Mouse (Mus musculus) hindbrain, postnatal 0 days (tissue): Measurements from ENCODE around the gene Fads2. TPM values are rescaled to one million over a fixed set of nuclear protein-coding genes. Genes with fewer than 3 reads are reported as not detected.

ENCODE experiments used
- ATAC-seq: fragments of 200-750 bp; cut with Nextera tagmentation; 2 replicates; pipeline ENCODE4 v1.8.0; 2017; ENCODE audit warnings: mild to moderate bottlenecking, moderate TSS enrichment, moderate library complexity
- DNase-seq: peaks from one replicate; pipeline ENCODE4 v3.0.0-alpha.2; 2015; ENCODE audit warnings: low spot score
- H3K27ac ChIP-seq: fragments of 300-500 bp; sonication (generic); 2 replicates; pipeline ENCODE4 v1.5.1; 2014; ENCODE audit warnings: mild to moderate bottlenecking
- H3K27me3 ChIP-seq: fragments of 300-500 bp; sonication (generic); 2 replicates; pipeline ENCODE4 v1.6.1; 2014; ENCODE audit warnings: low read length, mixed read lengths; ENCODE audit not compliant: insufficient read depth
- H3K36me3 ChIP-seq: fragments of 300-500 bp; sonication (generic); 2 replicates; pipeline ENCODE4 v1.6.1; 2014; ENCODE audit warnings: low read length, mixed read lengths; ENCODE audit not compliant: insufficient read depth
- H3K4me1 ChIP-seq: fragments of 300-500 bp; sonication (generic); 2 replicates; pipeline ENCODE4 v1.6.1; 2014; ENCODE audit warnings: antibody characterized with exemption, low read length, mixed read lengths; ENCODE audit not compliant: insufficient read depth
- H3K4me2 ChIP-seq: fragments of 300-500 bp; sonication (generic); 2 replicates; pipeline ENCODE4 v1.6.1; 2014; ENCODE audit warnings: low read depth, mild to moderate bottlenecking, low read length, moderate library complexity, mixed read lengths
- H3K4me3 ChIP-seq: fragments of 300-500 bp; sonication (generic); 2 replicates; pipeline ENCODE4 v1.5.1; 2014; ENCODE audit warnings: low read length
- H3K9ac ChIP-seq: fragments of 300-500 bp; sonication (generic); replicated peaks from 2 replicates; pipeline ENCODE4 v1.6.1; 2014; ENCODE audit warnings: mild to moderate bottlenecking, low read length, moderate library complexity, mixed read lengths
- H3K9me3 ChIP-seq: fragments of 300-500 bp; sonication (generic); 2 replicates; pipeline ENCODE4 v1.6.1; 2016; ENCODE audit warnings: low read length, mixed read lengths
- CTCF ChIP-seq: IDR thresholded peaks from 2 replicates; pipeline ENCODE4 v1.5.1; 2016; ENCODE audit warnings: antibody characterized with exemption, control low read depth, low read depth
- WGBS: fragments of 180-500 bp; shearing (Covaris S2); extraction: QIAGEN DNeasy Blood & Tissue Kit; methylation state at CpG from one replicate; pipeline ENCODE4 v1.1.7; 2014; 5-methylcytosine and 5-hydroxymethylcytosine counted together
- polyA plus RNA-seq: library from polyadenylated mRNA; unstranded; fragments of >200 nt; fragmentation: Nextera tagmentation; extraction: Ambion mirVana; gene quantifications from 2 replicates; pipeline ENCODE4 v1.2.1, GENCODE M21; 2015
- total RNA-seq: library from RNA; depleted of rRNA; stranded (reverse); fragments of >200 nt; gene quantifications from 2 replicates; pipeline ENCODE4 v1.2.3, GENCODE M21; 2014

Gene Fads2
- total and polyA plus RNA-seq, 2 experiments from 2014 or later = 260 to 330 TPM

DNA sequence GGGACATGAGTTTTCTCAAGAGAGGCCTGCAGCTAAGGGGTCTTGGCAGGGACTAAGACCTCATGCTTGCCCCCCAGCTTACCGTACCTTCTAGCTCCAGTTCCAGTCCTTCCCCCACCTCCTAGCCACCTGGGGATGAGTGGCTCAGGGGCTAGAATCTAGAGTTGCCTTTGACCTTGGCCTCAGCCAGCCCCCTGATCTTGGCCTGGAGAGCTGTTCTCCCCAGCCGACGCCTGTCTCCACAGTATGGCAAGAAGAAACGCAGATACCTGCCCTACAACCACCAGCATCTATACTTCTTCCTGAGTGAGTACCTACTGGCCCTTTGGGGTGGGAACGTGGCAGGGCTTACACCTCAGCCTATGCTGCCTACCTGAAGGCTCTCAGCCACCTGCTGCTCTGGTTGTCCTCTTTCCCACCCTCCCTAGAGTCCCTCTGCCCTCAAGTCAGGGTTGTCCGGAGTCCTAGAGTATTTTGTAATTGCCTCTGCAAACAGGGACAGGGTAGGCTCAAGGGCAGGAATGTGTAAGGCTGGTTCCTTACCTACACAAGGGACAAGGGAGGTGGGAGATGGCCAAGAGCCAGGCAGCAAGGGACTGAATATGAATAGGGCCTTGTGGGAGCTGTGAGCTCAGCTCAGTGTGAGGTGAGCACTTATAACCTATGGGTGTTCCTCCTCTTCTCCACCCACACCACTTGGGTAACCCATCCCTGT lies 47.0 kb downstream of the Fads2 start:
- H3K9ac ChIP-seq = no peak overlapping the region
- WGBS = 87% methylated on average over 6 of the region's 6 CpGs
- H3K36me3 ChIP-seq = peaks cover 22% of the 10 kb centered on the region
- H3K4me2 ChIP-seq = no peak overlapping the region
- ATAC-seq = no peak
- H3K27ac ChIP-seq = no peak overlapping the region
- H3K4me3 ChIP-seq = no peak overlapping the region
- H3K4me1 ChIP-seq = no peaks in the 10 kb centered on the region
- H3K27me3 ChIP-seq = no peaks in the 10 kb centered on the region
- H3K9me3 ChIP-seq = no peaks in the 10 kb centered on the region
- no peak for TF ChIP-seq CTCF
- DNase-seq = no peak

DNA sequence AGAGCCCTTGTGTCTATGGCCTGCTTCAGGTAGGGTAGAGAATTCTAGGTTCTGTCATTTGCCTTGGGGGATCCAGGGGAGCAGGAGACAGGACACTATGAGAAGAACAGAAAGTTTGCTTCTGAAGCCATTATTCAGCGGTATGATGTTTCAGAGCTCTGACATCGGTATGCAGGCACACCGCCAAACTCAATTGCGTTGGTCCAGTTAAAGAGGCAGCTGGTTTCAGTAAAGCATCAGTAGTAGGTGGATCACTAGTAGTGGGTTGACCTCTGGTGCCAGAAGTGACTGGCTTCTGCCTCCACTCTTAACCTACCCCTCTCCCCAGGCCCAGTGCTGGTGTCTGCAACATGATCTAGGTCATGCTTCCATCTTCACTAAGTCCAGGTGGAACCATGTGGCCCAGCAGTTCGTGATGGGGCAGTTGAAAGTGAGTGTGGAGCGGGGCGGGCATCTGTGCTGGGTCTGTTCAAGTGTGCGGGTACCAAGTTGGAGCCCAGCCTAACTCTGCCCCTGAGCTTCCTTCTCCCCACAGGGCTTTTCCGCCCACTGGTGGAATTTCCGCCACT lies 47.8 kb downstream of the Fads2 start:
- peaks cover 22% of the 10 kb centered on the region for H3K36me3 ChIP-seq
- TF ChIP-seq CTCF = no peak
- H3K4me3 ChIP-seq = no peak overlapping the region
- WGBS = 94% methylated on average over 10 of the region's 10 CpGs
- no peak overlapping the region for H3K27ac ChIP-seq
- no peaks in the 10 kb centered on the region for H3K9me3 ChIP-seq
- no peak for DNase-seq
- H3K27me3 ChIP-seq = no peaks in the 10 kb centered on the region
- ATAC-seq = no peak
- no peak overlapping the region for H3K4me2 ChIP-seq
- no peaks in the 10 kb centered on the region for H3K4me1 ChIP-seq
- H3K9ac ChIP-seq = no peak overlapping the region

DNA sequence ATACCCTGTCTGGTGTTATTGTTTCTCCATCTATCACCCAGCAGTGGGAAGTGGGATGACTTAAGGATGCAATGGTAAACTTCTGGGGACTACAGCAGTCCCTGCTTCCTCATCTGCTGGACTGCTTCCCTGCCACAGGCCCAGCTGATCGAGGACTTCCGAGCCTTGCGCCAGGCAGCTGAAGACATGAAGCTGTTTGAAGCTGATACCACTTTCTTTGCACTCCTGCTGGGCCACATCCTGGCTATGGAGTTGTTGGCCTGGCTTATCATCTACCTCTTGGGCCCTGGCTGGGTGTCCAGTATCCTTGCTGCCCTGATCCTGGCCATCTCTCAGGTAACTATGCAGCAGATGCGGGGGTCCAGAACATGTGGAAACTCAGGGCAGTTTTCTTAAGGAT lies 48.8 kb downstream of the Fads2 start:
- no peaks in the 10 kb centered on the region for H3K9me3 ChIP-seq
- no peak for TF ChIP-seq CTCF
- DNase-seq (no peak), ATAC-seq (no peak)
- no peaks in the 10 kb centered on the region for H3K27me3 ChIP-seq
- WGBS = 90% methylated on average over 4 of the region's 4 CpGs
- no peaks in the 10 kb centered on the region for H3K4me1 ChIP-seq
- H3K4me3 ChIP-seq = no peak overlapping the region
- no peak overlapping the region for H3K9ac ChIP-seq
- peaks cover 22% of the 10 kb centered on the region for H3K36me3 ChIP-seq
- H3K4me2 ChIP-seq = no peak overlapping the region
- H3K27ac ChIP-seq = no peak overlapping the region

DNA sequence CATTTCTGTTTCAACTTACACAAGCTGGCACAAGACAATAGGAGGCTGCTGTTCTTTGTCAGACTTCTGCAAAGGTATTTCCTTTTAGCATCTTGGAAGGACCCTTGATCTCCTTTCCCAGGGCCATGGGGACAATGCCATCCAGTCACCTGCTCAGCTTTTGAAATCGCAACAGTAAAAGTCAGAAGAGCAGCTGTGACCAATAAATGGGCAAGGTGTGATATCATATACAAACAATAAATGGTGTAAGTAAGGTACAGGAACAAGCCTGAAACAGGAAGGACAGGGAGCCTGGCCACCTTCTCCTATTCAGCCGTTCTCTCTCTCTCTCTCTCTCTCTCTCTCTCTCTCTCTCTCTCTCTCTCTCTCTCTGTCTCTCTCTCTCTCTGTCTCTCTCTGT lies 51.1 kb downstream of the Fads2 start:
- no peak overlapping the region for H3K4me3 ChIP-seq
- no peak for TF ChIP-seq CTCF
- 90% methylated on average over 2 of the region's 2 CpGs for WGBS
- no peak for ATAC-seq
- H3K4me2 ChIP-seq = no peak overlapping the region
- no peak overlapping the region for H3K27ac ChIP-seq
- no peaks in the 10 kb centered on the region for H3K9me3 ChIP-seq
- peaks cover 22% of the 10 kb centered on the region for H3K36me3 ChIP-seq
- no peaks in the 10 kb centered on the region for H3K4me1 ChIP-seq
- H3K27me3 ChIP-seq = no peaks in the 10 kb centered on the region
- no peak overlapping the region for H3K9ac ChIP-seq
- no peak for DNase-seq

DNA sequence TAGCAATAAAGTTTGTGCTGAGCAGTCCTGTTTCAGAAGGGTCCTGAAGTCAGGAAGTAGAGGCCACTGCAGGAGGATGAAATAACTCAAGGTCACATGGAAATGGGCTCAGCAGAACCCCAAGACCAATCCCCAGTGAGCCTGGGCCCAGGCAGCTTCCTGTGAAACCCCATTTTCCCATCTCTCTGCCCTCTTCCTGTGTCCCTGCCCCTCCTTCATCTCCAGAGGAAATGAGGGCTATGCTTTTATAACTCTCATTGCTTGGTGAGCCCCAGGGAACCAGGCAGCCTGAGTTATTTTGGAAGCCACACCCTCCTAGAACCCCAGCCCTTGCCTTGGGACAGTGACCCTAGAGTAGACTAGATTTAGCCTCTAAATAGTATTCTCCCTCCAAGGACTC lies 52.0 kb downstream of the Fads2 start:
- H3K9ac ChIP-seq = no peak overlapping the region
- H3K4me2 ChIP-seq = no peak overlapping the region
- no peaks in the 10 kb centered on the region for H3K4me1 ChIP-seq
- no peak for TF ChIP-seq CTCF
- no peak for ATAC-seq
- no peaks in the 10 kb centered on the region for H3K9me3 ChIP-seq
- H3K4me3 ChIP-seq = no peak overlapping the region
- H3K27ac ChIP-seq = no peak overlapping the region
- H3K27me3 ChIP-seq = no peaks in the 10 kb centered on the region
- DNase-seq = no peak
- H3K36me3 ChIP-seq = peaks cover 14% of the 10 kb centered on the region; the same call in 1 of the 2 replicates

DNA sequence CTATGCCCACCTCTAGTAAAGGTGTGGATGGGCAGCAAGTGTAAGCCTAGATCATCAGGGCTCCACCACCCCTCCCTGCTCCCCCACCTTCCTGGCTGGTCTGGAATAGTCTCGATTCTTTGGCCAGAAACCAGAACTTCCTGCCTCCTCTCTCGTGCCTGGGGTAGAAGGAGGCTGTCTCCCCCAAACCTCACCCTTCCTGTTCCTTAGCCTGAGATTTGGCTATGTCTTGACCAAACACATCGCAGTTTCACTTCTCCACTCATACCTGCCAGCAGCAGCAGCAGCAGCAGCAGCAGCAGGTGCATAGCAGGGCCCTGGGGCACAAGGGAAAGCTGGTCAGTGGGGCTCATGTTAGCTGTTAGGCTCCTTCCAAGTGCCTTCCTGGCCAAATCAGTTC lies 54.6 kb downstream of the Fads2 start:
- no peaks in the 10 kb centered on the region for H3K9me3 ChIP-seq
- H3K4me1 ChIP-seq = peaks cover 18% of the 10 kb centered on the region; the same call in 1 of the 2 replicates
- no peak for TF ChIP-seq CTCF
- H3K9ac ChIP-seq = no peak overlapping the region
- no peak overlapping the region for H3K4me3 ChIP-seq
- no peaks in the 10 kb centered on the region for H3K27me3 ChIP-seq
- ATAC-seq = no peak
- no peak overlapping the region for H3K27ac ChIP-seq
- no peak for DNase-seq
- H3K36me3 ChIP-seq = no peaks in the 10 kb centered on the region
- 49% methylated on average over 3 of the region's 3 CpGs for WGBS
- no peak overlapping the region for H3K4me2 ChIP-seq

DNA sequence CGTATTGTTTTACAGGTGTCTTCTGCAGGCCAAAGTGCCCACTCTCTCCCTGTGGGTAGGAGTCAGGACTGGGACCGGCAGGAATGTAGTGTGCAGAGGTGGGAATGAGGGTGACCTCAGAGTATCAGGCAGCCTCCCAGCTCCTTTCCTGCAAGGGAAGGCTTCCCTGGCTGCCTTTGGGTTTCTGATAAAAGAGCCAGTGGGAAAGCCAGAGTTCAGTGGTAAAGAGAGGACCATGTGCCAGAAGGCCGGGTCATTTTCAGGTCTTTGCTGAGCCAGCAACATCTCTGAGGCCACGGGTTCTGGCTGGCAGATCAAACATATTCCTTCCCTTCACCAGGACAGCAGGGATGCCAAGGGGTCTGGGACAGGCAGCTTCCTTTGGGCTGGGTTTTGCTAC lies 55.2 kb downstream of the Fads2 start:
- H3K27ac ChIP-seq = no peak overlapping the region
- WGBS = 68% methylated on average over 4 of the region's 4 CpGs
- H3K4me1 ChIP-seq = peaks cover 18% of the 10 kb centered on the region; the same call in 1 of the 2 replicates
- ATAC-seq = no peak
- H3K36me3 ChIP-seq = no peaks in the 10 kb centered on the region
- no peak for TF ChIP-seq CTCF
- DNase-seq = no peak
- no peak overlapping the region for H3K9ac ChIP-seq
- H3K9me3 ChIP-seq = no peaks in the 10 kb centered on the region
- H3K27me3 ChIP-seq = no peaks in the 10 kb centered on the region
- H3K4me2 ChIP-seq = no peak overlapping the region
- no peak overlapping the region for H3K4me3 ChIP-seq
